Mouse (Mus musculus) embryonic fibroblast, embryonic 13.5 days (primary cell): Measurements from ENCODE around the gene Kat2b.

Experiments used
- CTCF ChIP-seq: IDR thresholded peaks from 2 replicates; pipeline ENCODE4 v1.5.1; 2011; ENCODE audit warnings: mild to moderate bottlenecking, control low read depth, low read length, moderate library complexity, borderline replicate concordance; ENCODE audit not compliant: insufficient read depth
- POLR2A ChIP-seq: IDR thresholded peaks from 2 replicates; pipeline ENCODE4 v1.6.1; 2011; ENCODE audit warnings: low read depth, mild to moderate bottlenecking, control low read depth, low read length, moderate library complexity

- TF ChIP-seq POLR2A (no peak), CTCF (no peak)
These were observed 88.4 kb downstream of the Kat2b start for GRCm38 (mm10) chr17:53655081-53655480.
